Mouse (Mus musculus) heart, embryonic 11.5 days (tissue): ENCODE data around the gene Mup1. TPM values are rescaled to one million over a fixed set of nuclear protein-coding genes. Genes with fewer than 3 reads are reported as not detected.
"Not testable (repeated sequence)": the region's sequence is repeated elsewhere in the genome, so short reads cannot be mapped to it uniquely, and the experiment has no call there.

Experiments
- ATAC-seq: fragments of 200-750 bp; cut with Nextera tagmentation; replicated peaks from 2 replicates; pipeline ENCODE4 v1.8.0; 2017; ENCODE audit warnings: moderate library complexity; ENCODE audit not compliant: insufficient number of reproducible peaks, low FRiP score, low TSS enrichment
- H3K27ac ChIP-seq: fragments of 300-500 bp; sonication (generic); 2 replicates; pipeline ENCODE4 v1.5.1; 2014; ENCODE audit warnings: mild to moderate bottlenecking, low read depth, low read length
- H3K27me3 ChIP-seq: fragments of 300-500 bp; sonication (generic); 2 replicates; pipeline ENCODE4 v1.6.1; 2014; ENCODE audit warnings: mild to moderate bottlenecking, low read length, mixed read lengths; ENCODE audit not compliant: control insufficient read depth, insufficient read depth
- H3K36me3 ChIP-seq: fragments of 300-500 bp; sonication (generic); 2 replicates; pipeline ENCODE4 v1.6.1; 2014; ENCODE audit warnings: mild to moderate bottlenecking, low read length, moderate library complexity, mixed read lengths; ENCODE audit not compliant: control insufficient read depth, insufficient read depth
- H3K4me1 ChIP-seq: fragments of 300-500 bp; sonication (generic); 2 replicates; pipeline ENCODE4 v1.6.1; 2014; ENCODE audit warnings: low read length; ENCODE audit not compliant: control insufficient read depth, insufficient read depth
- H3K4me2 ChIP-seq: fragments of 300-500 bp; sonication (generic); 2 replicates; pipeline ENCODE4 v1.6.1; 2014; ENCODE audit warnings: mild to moderate bottlenecking, moderate library complexity
- H3K4me3 ChIP-seq: fragments of 300-500 bp; sonication (generic); 2 replicates; pipeline ENCODE4 v1.5.1; 2014; ENCODE audit warnings: low read depth, low read length
- H3K9ac ChIP-seq: fragments of 300-500 bp; sonication (generic); 2 replicates; pipeline ENCODE4 v1.6.1; 2014; ENCODE audit warnings: mild to moderate bottlenecking, low read depth, low read length, moderate library complexity
- H3K9me3 ChIP-seq: fragments of 300-500 bp; sonication (generic); replicated peaks from 2 replicates; pipeline ENCODE4 v1.6.1; 2016; ENCODE audit warnings: low read length; ENCODE audit not compliant: control insufficient read depth
- WGBS: fragments of 180-500 bp; shearing (Covaris S2); extraction: QIAGEN DNeasy Blood & Tissue Kit; methylation state at CpG from one replicate; pipeline ENCODE4 v1.1.7; 2014; ENCODE audit not compliant: insufficient replicate concordance; 5-methylcytosine and 5-hydroxymethylcytosine counted together
- polyA plus RNA-seq: library from polyadenylated mRNA; unstranded; fragments of >200 nt; fragmentation: Nextera tagmentation; extraction: Ambion mirVana; gene quantifications from 2 replicates; pipeline ENCODE4 v1.2.1, GENCODE M21; 2014

Gene Mup1
- not detected in 2 replicates for polyA plus RNA-seq

GRCm38 (mm10) chr4:60501860-60502259, at the start of gene Mup1:
Mup1 (minus strand) TSS chr4:60501960.
- H3K27ac ChIP-seq, ATAC-seq, H3K4me3 ChIP-seq, H3K36me3 ChIP-seq, H3K4me1 ChIP-seq, H3K9me3 ChIP-seq, H3K27me3 ChIP-seq, H3K4me2 ChIP-seq, H3K9ac ChIP-seq: not testable (repeated sequence)
- 84% methylated on average over 2 of the region's 4 CpGs for WGBS

Other genes starting within 250 kb of the Mup1 start
- gene Mup9, start 80.0 kb downstream of the Mup1 start, polyA plus RNA-seq: not detected in 2 replicates
- not detected in 2 replicates for gene Mup10, start 80.2 kb upstream of the Mup1 start, polyA plus RNA-seq
- gene Mup11, start 160.5 kb upstream of the Mup1 start, polyA plus RNA-seq: not detected in 2 replicates
- not detected in 2 replicates for gene Mup12, start 239.4 kb upstream of the Mup1 start, polyA plus RNA-seq